Mouse (Mus musculus) thymus, postnatal 10 days (tissue): ENCODE results near the gene Sema3b.

ENCODE experiments used
- DNase-seq, 2 experiments: peaks; one replicate each; pipeline ENCODE4 v3.0.0; 2021; ENCODE audit warnings: low spot score in 2 of 2

Sema3b gene

GRCm38 (mm10) chr9:107548820-107549219, 60.2 kb downstream of the Sema3b start:
- DNase-seq: no peak

GRCm38 (mm10) chr9:107547957-107548356, 61.1 kb downstream of the Sema3b start:
- DNase-seq: no peak
